Mouse (Mus musculus) fibroblast of lung, adult 2 months (primary cell): ENCODE measurements around the gene Cuedc2.

Experiments
- DNase-seq: peaks from one replicate; pipeline ENCODE4 v3.0.0-alpha.2; 2011; ENCODE audit warnings: low read depth

The Cuedc2 gene

DNA sequence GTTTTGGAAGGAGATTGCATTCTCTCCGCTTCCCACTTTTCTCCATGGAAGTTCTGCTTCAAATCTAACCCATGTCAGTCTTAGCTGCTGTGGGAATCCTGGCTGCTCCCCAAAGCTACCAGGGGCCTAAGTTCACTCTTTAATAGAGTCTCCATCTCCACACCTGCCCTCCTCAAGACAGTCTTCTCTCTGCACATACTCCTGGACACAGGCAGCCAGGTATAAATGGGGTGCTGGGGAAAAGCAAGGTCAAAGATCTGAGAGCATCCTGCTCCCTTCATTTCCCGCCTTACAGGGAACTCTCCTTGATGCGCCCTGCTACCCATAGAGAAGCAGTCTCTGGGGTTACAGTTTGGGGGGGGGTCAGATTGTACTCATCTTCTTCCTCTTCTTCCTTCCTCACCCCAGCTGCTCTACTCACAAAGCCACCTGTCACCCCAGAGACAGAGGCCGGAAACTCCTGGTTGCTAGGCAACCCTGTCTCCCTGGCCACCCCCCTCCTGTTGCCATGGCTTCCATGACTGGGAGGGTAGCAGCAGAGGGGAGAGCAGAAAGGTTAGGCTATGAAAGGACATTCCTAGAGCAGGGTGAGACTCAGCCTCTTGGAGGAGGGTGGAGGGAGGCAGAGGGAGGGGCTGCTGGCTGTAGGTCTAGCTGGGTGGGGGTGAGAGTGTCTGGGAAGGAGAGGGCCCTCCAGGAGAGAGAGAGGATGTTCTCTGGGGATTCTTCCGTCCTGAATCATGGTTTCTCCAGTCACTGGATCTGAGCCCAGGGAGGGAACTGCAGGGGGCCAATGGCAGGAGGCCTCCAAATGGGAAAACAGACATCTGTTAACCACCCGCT lies 17.2 kb downstream of the Cuedc2 start:
- no peak for DNase-seq

DNA sequence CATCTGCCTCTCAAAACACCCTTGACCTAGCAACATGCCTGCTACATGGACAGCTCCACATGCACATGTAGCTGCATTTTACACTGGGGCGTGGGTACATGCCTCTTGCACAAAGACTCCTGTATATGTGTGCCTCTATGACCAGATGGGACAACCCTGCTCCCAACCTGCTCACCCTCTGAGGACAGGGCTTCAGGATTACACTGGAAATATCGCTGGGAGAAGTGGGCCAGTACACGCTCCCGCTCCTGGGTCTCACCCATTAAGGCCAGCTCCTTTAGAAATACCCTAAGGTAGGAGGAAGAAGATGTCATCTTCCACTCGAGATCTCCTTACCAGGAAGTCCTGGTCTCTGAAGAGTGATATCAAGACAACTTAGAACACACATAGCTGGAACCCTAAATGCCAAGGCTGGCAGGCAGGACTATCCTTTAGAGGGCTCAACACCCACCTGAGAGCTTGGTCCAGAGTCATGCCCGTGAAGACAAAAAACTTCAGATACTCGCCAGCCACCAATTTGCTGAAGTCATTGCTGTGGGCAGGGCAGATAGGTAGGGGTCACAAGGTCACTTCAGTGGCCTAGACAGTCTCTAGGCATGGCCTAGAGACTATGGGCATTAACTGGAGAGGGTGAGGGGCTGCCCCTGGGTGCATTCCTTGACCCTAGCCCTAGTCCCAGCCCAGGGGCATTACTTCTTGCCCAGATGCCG lies 18.3 kb downstream of the Cuedc2 start:
- no peak for DNase-seq

DNA sequence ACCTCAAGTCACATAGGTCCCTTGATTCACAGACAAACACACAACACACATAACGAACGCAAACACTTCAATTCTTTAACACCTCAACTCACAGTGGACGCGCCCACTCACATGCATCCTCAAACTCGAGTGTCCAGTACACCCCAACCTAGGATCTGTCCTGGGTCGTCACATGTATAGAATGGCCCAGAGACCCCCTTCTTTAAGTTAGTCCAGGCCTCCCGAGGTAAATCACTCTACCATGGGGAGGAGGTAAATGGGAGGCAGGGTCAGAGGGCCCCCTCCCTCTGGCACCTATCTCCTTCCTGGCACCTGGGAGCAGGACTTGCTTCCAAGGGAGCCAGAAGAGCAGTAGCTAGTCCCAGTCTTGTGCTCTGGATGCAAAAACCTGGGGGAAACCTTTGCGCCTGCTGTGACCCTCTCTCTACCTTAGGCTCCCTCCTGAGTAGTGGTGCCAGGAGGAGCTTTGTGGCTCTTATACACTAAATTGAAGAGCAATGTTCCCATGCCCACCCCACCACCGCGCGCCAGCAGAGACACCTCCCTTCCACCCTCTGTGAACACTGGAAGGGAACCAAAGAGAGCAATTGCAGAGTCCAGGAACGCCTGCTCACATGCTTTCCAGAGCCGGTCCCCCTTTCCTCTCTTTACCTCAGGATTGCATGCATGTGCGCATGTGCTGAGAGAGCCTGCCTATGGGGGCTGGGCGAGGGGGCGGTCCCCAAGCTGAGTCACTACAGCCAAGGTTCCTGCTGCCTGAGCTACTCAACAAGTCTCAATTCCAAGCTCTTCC lies 19.7 kb downstream of the Cuedc2 start:
- DNase-seq: no peak

DNA sequence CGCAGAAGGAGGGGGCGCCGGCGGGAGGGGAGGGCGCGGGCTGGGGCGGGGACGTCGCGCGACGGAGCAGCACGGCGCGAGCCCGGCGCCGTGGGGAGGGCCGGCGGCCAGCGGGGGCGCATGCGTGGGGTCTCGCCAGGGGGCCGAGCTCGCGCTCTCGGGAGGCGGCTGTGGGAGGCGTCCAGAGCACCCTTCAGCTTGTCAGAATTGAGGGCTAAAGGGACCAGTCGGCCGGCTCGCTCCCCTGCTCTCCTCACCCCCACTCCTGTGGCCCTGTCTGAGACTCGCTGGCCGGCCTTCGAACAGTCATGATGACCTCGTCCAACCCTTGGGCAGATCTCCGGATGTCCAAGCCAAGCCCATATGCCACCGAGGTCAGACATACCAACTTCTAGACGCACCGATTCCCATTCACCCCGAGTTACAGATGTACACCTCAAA lies 20.5 kb downstream of the Cuedc2 start:
- DNase-seq: no peak

DNA sequence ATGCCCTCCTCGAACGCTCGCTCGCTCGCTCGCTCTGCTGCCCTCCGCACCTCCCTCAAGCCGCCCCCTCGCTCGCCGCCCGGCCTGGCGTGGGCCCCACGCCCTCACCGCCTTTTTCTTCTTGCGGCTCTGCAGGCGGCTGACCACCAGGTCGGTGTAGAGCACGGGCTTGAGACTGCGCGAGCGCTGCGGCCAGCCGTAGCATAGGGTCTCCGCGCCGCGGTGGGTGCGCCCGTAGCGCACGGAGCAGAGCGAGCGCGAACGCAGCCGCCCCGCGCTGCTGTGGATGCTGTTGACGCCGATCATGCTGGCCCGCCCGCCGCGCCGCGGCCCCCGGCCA lies 21.0 kb downstream of the Cuedc2 start:
- DNase-seq: no peak

DNA sequence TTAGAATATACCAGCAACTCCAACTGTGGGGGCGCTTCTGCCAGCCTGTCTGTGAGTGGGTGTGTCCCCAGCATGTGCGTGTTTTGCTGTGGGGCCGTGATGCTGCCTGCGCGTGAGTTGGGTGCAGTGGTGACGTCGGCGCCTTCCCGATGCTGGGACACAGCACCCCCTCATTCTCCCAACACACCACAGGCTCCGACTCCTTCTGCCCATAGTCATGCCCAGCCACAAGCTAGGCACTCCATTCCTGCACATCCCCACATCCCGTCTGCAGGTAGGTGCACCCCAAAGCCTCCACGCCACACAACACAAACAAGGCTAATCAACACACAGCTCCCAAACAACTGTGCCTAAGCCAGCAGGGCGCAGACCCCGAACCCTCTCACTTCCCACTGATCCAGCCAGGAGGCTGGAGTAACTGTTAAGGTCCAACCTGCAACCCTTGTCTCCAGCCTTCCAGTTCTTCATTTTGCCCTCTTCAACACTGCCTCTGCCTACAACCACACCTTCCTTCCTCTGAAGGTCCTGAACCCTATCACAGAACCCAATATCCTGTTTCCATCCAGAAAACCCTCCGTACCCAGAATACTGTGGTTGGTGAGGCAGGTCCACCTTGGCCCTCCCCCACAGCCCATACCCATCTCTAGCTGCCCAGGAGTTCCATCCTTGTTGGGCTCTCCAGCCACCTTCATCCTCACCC lies 21.5 kb downstream of the Cuedc2 start:
- DNase-seq: no peak

DNA sequence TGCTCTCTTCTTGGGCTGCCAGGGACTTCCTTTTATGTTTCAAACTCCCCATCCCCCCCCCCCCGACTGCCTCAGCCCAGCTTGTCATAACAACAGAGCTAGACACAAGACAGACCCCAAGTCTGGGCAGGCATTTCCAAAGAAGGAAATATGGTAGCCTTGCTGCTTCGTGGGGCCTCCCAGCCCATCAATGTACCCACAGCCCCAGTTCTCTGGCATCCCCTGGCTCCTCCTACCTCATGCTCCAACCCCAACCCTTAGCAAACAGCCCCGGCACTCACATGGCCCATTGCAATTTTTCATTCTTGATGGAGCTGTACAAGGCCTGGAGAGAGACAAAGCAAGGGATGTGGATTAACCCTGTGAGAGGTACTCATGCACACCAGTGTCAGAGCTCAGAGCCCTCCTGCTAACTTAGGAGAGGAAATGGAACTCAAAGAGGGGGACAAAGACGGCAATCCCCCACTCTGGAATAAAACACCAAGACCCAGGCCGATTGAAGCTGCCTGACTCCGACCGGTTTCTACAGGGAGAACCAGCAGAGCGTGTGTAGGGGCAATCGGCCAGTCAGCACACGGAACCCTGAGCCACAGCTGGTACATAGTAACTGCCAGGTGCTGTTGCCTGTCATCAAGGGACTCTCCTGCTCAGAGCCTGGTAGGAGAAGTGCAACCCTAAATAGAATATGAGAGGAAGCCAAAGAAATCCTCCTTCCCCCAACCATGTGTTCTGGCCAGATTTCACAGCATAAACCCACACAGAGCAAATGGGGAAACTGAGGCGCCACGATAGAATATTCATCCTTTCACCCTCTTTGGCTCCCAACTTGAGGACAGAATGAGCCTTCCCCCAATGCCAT lies 22.5 kb downstream of the Cuedc2 start:
- DNase-seq: no peak

DNA sequence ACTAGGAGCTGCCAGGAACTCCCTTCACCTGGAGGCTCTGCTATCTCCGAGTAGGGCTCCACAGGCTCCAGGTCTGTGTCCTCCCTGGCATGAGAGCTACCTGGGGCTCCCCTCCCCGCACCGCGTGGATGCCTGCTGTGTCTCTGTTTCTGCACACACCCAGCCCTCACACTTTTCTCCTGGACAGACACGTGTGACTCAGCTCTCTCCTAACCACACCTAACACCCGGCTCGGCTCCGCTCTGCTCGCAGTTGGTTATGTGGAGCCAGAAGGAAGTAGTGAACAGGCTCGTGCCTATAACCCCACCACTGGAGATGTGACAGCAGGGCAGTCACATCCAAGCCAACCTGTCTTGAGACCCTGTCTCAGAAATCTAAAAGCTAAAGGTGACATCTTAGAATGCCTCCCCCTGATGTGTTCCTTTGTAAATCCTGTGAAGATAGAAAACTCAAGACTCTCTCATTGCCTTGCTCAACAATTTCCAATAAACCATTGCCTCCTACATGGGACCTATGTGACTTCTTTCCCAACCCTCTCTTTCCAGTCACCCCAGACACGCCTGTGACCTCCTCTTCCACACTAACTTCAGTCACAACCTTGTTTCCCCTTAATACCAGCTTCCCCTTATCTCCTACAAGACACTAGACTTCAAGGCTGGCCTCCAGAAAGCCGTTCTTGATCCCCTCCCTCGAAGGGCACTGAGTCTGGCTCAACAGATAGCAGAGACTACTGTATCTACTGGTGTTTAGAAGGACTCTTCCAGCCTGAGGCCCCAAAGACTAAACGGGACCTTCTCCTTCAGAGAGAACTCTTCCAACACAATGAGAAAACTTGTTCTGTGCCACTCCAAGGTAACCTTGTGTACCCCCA lies 23.4 kb downstream of the Cuedc2 start:
- no peak for DNase-seq

DNA sequence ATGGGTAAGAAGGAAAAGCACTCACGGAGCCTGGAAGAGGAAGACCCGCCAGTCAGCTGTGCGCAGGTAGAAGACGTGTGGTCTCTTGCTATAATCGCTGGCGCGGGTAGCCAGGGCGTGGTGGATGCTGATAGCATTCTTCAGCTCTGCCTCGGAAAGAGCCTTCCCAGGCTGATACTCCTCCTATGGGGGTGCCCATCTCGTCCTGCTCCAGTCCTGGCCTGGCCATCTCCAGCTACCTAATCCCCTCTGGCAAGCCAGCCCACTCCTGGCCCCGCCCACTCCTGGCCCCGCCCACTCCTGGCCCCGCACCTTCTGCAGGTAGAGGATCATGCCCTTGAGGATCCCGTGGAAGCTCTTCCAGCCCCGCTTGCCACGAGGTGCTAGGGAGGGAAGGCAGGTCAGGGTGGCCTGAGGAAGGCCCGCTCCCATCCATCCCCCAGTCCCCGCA lies 24.3 kb downstream of the Cuedc2 start:
- DNase-seq: no peak

DNA sequence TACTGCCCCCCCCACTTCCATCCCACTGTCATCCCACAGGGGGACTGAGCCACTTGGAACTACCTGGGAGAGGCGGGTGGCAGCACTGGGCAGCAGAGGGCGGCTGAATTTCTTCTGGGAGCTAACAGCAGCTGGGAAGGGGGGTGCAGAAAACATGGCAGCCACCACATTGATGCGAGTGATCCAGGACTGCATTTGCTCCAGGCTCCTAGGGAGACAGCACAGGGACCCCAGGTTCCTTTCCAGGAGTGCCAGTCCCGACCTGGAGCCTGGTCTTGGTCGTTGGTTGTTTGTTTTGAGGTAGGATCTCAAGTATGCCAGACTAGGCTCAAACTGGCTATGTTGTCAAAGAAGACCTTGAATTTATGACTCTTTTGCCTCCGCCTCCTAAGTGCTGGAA lies 24.9 kb downstream of the Cuedc2 start:
- no peak for DNase-seq

DNA sequence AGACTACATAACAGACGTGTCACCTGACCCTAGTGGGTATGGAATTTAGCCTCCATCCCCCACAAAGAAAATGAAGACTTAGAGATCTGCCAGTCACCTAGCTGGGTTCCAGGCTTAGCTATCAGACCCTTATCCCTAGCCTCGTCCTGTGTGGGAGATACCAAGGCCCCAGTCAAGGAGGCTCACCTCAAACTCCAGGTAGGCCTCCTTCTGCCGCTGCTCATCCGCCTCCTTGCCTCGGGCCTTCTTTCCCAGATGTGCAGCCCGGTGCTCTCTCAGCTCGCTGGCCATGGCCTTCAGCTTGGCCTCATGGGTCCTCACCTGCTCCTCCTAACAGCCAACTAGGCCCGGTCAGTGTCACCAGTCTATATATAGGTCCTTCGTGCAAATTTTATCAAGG lies 25.4 kb downstream of the Cuedc2 start:
- no peak for DNase-seq

DNA sequence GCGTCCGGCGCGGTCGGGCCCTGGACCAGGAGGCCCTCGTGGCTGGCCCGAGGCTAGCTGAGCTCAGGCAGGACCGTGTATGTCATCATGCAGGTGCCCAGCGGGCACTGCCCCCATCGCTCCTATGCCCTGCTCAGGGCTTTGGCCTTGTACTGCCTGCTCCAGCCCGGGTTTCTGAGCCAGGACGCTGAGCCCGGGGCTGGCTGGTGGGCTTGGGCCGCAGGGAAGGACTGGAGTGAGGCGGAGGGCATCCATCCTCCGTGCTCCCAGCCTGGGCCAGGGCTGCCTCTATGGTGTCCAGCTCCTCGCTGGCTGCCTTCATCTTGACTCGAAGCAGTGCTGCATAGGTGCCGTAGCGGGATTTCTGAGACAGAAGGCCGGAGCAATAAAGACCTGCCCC lies 25.9 kb downstream of the Cuedc2 start:
- no peak for DNase-seq

DNA sequence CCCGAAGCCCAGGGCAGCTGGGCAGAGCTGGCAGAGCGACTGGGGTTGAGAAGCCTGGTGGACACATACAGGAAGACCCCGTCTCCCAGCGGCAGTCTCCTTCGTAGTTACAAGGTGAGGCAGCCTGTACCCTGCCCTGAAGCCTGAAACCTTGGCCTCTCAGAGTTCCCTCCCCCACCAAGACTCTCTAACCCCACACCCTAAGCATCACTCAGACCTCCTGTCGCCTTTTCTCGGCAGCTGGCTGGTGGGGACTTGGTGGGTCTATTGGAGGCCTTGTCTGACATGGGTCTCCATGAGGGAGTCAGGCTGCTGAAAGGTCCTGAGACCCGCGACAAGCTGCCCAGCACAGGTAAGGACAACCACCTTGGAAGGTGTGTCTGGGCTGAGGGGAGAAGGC lies 27.2 kb downstream of the Cuedc2 start:
- DNase-seq: no peak

DNA sequence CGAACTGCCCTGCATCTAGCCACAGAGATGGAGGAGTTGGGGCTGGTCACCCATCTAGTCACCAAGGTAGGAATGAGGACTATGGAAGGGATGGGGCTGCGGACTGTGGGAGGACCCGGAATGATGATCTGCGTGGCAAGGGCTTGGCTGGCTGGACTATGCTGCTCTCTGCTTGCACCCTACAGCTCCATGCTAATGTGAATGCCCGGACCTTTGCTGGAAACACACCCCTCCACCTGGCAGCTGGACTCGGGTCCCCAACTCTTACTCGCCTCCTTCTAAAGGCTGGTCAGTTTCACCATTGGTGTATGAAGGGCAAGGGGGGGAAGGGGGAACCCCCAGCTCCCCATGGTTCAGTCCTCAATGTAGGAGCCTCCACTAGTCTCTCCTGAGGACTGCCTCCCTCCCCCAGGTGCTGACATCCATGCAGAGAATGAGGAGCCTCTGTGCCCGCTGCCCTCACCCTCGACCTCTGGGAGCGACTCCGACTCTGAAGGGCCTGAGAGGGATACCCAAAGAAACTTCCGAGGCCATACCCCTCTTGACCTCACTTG lies 28.1 kb downstream of the Cuedc2 start:
- no peak for DNase-seq

DNA sequence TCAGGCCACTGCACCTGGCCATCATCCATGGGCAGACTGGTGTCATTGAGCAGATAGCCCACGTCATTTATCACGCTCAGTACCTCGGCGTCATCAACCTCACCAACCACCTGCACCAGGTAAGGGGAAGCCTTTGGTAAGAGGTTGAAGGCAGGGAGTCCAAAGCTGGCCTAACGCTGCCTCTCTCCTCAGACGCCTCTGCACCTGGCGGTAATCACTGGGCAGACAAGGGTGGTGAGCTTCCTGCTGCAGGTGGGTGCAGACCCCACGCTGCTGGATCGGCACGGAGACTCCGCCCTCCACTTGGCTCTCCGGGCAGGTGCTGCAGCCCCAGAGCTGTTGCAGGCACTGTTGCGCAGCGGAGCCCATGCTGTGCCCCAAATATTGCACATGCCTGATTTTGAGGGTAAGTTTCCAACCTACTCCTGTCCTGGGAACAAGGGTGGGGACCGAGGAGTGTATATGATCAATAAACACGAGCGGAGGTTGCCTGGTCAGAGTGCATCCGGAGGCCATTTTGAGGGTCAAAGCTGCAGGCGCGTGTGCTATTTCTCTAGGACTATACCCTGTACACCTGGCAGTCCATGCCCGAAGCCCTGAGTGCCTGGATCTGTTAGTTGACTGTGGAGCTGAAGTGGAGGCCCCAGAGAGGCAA lies 28.7 kb downstream of the Cuedc2 start:
- no peak for DNase-seq

DNA sequence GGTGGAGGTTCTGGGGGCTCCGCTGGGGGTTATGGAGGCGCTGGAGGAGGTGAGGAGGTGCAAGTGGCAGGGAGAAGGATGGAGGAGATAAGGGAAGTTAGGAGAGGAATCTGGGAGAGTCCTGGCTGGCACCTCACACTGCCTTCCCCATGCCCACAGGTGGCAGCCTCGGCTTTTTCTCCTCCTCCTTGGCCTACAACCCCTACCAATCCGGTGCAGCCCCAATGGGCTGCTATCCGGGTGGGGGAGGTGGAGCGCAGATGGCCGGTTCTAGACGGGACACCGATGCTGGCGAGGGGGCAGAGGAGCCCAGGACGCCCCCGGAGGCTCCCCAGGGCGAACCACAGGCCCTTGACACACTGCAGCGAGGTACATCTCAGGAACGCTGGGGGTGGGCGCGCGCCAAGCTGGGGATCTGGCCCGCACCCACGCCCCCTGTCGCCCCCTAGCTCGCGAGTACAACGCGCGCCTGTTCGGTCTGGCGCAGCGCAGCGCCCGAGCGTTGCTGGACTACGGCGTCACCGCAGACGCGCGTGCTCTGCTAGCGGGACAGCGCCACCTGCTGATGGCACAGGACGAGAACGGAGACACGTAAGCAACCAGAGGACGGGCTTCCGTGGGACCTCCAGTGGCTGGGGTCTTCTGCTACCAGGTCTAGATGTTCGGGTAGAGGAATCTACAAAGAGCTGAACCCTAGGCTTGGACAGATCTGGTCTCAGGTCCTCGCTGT lies 29.6 kb downstream of the Cuedc2 start:
- DNase-seq: no peak

DNA sequence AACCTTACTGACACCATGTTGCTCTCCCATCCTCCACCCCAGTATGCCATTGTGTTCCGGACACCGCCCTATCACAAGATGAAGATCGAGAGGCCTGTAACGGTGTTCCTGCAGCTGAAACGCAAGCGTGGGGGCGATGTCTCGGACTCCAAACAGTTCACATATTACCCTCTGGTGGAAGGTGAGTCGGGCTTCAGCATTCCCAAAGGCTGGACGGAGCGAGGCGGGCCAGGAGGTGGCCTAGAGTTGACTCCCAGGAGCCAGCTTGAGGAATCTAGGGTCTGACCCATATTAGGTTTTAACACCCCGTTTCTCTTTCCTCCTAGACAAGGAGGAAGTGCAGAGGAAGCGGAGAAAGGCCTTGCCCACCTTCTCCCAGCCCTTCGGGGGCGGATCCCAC lies 30.2 kb downstream of the Cuedc2 start:
- no peak for DNase-seq

DNA sequence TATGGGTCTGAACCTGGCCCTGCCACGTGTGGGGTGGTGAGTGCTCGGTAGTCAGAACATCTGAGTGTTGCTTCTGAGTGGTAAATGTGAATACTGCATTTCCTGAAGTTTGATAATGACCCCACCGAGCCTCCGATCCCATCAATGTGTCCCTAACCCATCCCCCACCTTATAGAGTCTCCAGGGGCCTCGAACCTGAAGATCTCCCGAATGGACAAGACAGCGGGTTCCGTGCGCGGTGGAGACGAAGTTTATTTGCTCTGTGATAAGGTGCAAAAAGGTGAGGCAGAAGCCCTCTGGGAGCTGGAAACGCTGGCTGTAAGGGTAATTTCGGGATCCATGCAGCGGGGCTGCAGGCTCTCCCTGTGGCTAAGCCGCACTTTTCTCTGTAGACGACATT lies 30.7 kb downstream of the Cuedc2 start:
- no peak for DNase-seq
